Mouse (Mus musculus) induced T-regulatory cell, adult 2 months (primary cell): ENCODE data around the gene Skap1.

ENCODE experiments used
- DNase-seq: peaks from one replicate; pipeline ENCODE4 v3.0.0-alpha.2; 2012; ENCODE audit warnings: low read depth

Skap1 gene

GRCm38 (mm10) chr11:96560229-96560628 lies 95.8 kb downstream of the Skap1 start:
- DNase-seq: peak; percentile 42

GRCm38 (mm10) chr11:96564088-96564487 lies 99.7 kb downstream of the Skap1 start:
- DNase-seq: peak; percentile 46

GRCm38 (mm10) chr11:96572515-96572914 lies 108.1 kb downstream of the Skap1 start:
- peak; percentile 28 for DNase-seq

- no peak for DNase-seq
Measured at GRCm38 (mm10) chr11:96576491-96577427, 112.4 kb downstream of the Skap1 start.

- DNase-seq: no peak
Measured at GRCm38 (mm10) chr11:96578551-96579283, 114.3 kb downstream of the Skap1 start.

GRCm38 (mm10) chr11:96581604-96582384 lies 117.4 kb downstream of the Skap1 start:
- DNase-seq: peak; percentile 60

GRCm38 (mm10) chr11:96582595-96582994 lies 118.2 kb downstream of the Skap1 start:
- no peak for DNase-seq

- no peak for DNase-seq
Measured at GRCm38 (mm10) chr11:96589828-96590227, 125.4 kb downstream of the Skap1 start.

GRCm38 (mm10) chr11:96595890-96596289 lies 131.5 kb downstream of the Skap1 start:
- peak; percentile 29 for DNase-seq

GRCm38 (mm10) chr11:96596301-96596700 lies 131.9 kb downstream of the Skap1 start:
- no peak for DNase-seq

- no peak for DNase-seq
Measured at GRCm38 (mm10) chr11:96602806-96603205, 138.4 kb downstream of the Skap1 start.

- no peak for DNase-seq
Measured at GRCm38 (mm10) chr11:96604306-96604705, 139.9 kb downstream of the Skap1 start.

GRCm38 (mm10) chr11:96604751-96605450 lies 140.5 kb downstream of the Skap1 start:
- DNase-seq: no peak

- no peak for DNase-seq
Measured at GRCm38 (mm10) chr11:96605516-96605915, 141.1 kb downstream of the Skap1 start.

- no peak for DNase-seq
Measured at GRCm38 (mm10) chr11:96612596-96612995, 148.2 kb downstream of the Skap1 start.

GRCm38 (mm10) chr11:96616792-96617191 lies 152.4 kb downstream of the Skap1 start:
- no peak for DNase-seq

- no peak for DNase-seq
Measured at GRCm38 (mm10) chr11:96618789-96619445, 154.5 kb downstream of the Skap1 start.

GRCm38 (mm10) chr11:96619576-96619975 lies 155.2 kb downstream of the Skap1 start:
- DNase-seq: no peak

GRCm38 (mm10) chr11:96620006-96620405 lies 155.6 kb downstream of the Skap1 start:
- DNase-seq: no peak

- no peak for DNase-seq
Measured at GRCm38 (mm10) chr11:96620660-96621059, 156.3 kb downstream of the Skap1 start.

GRCm38 (mm10) chr11:96621167-96621566 lies 156.8 kb downstream of the Skap1 start:
- peak; percentile 85 for DNase-seq
